Mouse (Mus musculus): ENCODE measurements around the gene Ms4a12. TPM values are rescaled to one million over a fixed set of nuclear protein-coding genes. Genes with fewer than 3 reads are reported as not detected.

Ms4a12 gene
- polyA plus RNA-seq, 1 experiment from 2014 or later: not detected

GRCm38 (mm10) chr19:11234921-11235735 lies 2.9 kb upstream of the Ms4a12 start:
- ATAC-seq (replicated peaks): no peak
- WGBS: 71% methylated on average over 5 of the region's 5 CpGs
- H3K4me3 ChIP-seq: no peak overlapping the region

GRCm38 (mm10) chr19:11234244-11234643 lies 2.0 kb upstream of the Ms4a12 start:
- WGBS: 83% methylated on average over 5 of the region's 5 CpGs
- H3K36me3 ChIP-seq: no peaks in the 10 kb centered on the region

More at GRCm38 (mm10) chr19:11234921-11235735, 2.9 kb upstream of the Ms4a12 start:
- Histone ChIP-seq H3K27ac (replicated peaks) (no peak overlapping the region), H3K36me3 (no peaks in the 10 kb centered on the region), H3K9ac (replicated peaks) (no peak overlapping the region), H3K4me2 (replicated peaks) (no peak overlapping the region), H3K27me3 (no peaks in the 10 kb centered on the region), H3K4me1 (no peaks in the 10 kb centered on the region), H3K9me3 (no peaks in the 10 kb centered on the region)

GRCm38 (mm10) chr19:11196546-11196945 lies 35.7 kb downstream of the Ms4a12 start, which contains the start of gene Ms4a13:
Ms4a13 (minus strand) TSS chr19:11196737.
- Histone ChIP-seq H3K36me3 (no peaks in the 10 kb centered on the region), H3K9ac (replicated peaks) (no peak within 1 kb of the TSS), H3K4me1 (no peaks in the 10 kb centered on the region), H3K27ac (replicated peaks) (no peak within 1 kb of the TSS), H3K4me2 (replicated peaks) (no peak within 1 kb of the TSS), H3K9me3 (no peaks in the 10 kb centered on the region), H3K27me3 (no peaks in the 10 kb centered on the region), H3K4me3 (no peak within 1 kb of the TSS)
- no peak for ATAC-seq (replicated peaks)
- WGBS: 64% methylated on average over 12 of the region's 12 CpGs

More at GRCm38 (mm10) chr19:11234244-11234643, 2.0 kb upstream of the Ms4a12 start:
- no peak for ATAC-seq (replicated peaks)
- H3K27me3 ChIP-seq: no peaks in the 10 kb centered on the region
- no peaks in the 10 kb centered on the region for H3K9me3 ChIP-seq
- H3K9ac ChIP-seq (replicated peaks): no peak overlapping the region
- no peak overlapping the region for H3K4me3 ChIP-seq
- no peak overlapping the region for H3K4me2 ChIP-seq (replicated peaks)
- no peaks in the 10 kb centered on the region for H3K4me1 ChIP-seq
- no peak overlapping the region for H3K27ac ChIP-seq (replicated peaks)

- H3K36me3 ChIP-seq: no peaks in the 10 kb centered on the region
- H3K4me1 ChIP-seq: no peaks in the 10 kb centered on the region
- no peak overlapping the region for H3K4me2 ChIP-seq (replicated peaks)
- H3K27me3 ChIP-seq: no peaks in the 10 kb centered on the region
- 76% methylated on average over 1 of the region's 1 CpGs for WGBS
- no peak overlapping the region for H3K4me3 ChIP-seq
- no peak for ATAC-seq (replicated peaks)
- no peaks in the 10 kb centered on the region for H3K9me3 ChIP-seq
- H3K9ac ChIP-seq (replicated peaks): no peak overlapping the region
- no peak overlapping the region for H3K27ac ChIP-seq (replicated peaks)
These were observed 39.7 kb downstream of the Ms4a12 start for GRCm38 (mm10) chr19:11192552-11192951.

- 18% methylated on average over 5 of the region's 5 CpGs for WGBS
- Histone ChIP-seq H3K27ac (replicated peaks) (no peak overlapping the region), H3K9me3 (no peaks in the 10 kb centered on the region), H3K4me1 (no peaks in the 10 kb centered on the region), H3K4me3 (no peak overlapping the region), H3K9ac (replicated peaks) (no peak overlapping the region), H3K27me3 (no peaks in the 10 kb centered on the region), H3K36me3 (no peaks in the 10 kb centered on the region), H3K4me2 (replicated peaks) (no peak overlapping the region)
- ATAC-seq (replicated peaks): no peak
These were observed 48.1 kb downstream of the Ms4a12 start for GRCm38 (mm10) chr19:11184121-11184520.

- WGBS: 55% methylated on average over 2 of the region's 2 CpGs
- ATAC-seq (replicated peaks): no peak
These were observed 54.8 kb downstream of the Ms4a12 start for GRCm38 (mm10) chr19:11177464-11177863.

GRCm38 (mm10) chr19:11165172-11165571 lies 67.1 kb downstream of the Ms4a12 start, which contains the start of gene 1700025F22Rik:
1700025F22Rik (minus strand) TSS chr19:11165320.
- Histone ChIP-seq H3K4me3 (no peak within 1 kb of the TSS), H3K9me3 (no peaks in the 10 kb centered on the region), H3K36me3 (no peaks in the 10 kb centered on the region), H3K9ac (replicated peaks) (no peak within 1 kb of the TSS), H3K4me1 (no peaks in the 10 kb centered on the region), H3K27ac (replicated peaks) (no peak within 1 kb of the TSS), H3K4me2 (replicated peaks) (no peak within 1 kb of the TSS), H3K27me3 (no peaks in the 10 kb centered on the region)
- 35% methylated on average over 10 of the region's 10 CpGs for WGBS
- no peak for ATAC-seq (replicated peaks)

More at GRCm38 (mm10) chr19:11177464-11177863, 54.8 kb downstream of the Ms4a12 start:
- Histone ChIP-seq H3K9me3 (no peaks in the 10 kb centered on the region), H3K4me3 (no peak overlapping the region), H3K4me2 (replicated peaks) (no peak overlapping the region), H3K27me3 (no peaks in the 10 kb centered on the region), H3K27ac (replicated peaks) (no peak overlapping the region), H3K4me1 (no peaks in the 10 kb centered on the region), H3K36me3 (no peaks in the 10 kb centered on the region), H3K9ac (replicated peaks) (no peak overlapping the region)

Other genes with a start within 250 kb of the Ms4a12 start
- gene Ms4a15, start 239.2 kb downstream of the Ms4a12 start, polyA plus RNA-seq (2015; fragmentation: Nextera tagmentation; extraction: Ambion mirVana): 0.25 TPM in 1 of 2 replicates, not detected in the other
- not detected in 2 replicates for gene Ms4a18, start 214.4 kb downstream of the Ms4a12 start, polyA plus RNA-seq (2015; fragmentation: Nextera tagmentation; extraction: Ambion mirVana)
- gene Ms4a8a, start 151.3 kb downstream of the Ms4a12 start, polyA plus RNA-seq (2015; fragmentation: Nextera tagmentation; extraction: Ambion mirVana): not detected in 2 replicates
- gene 1700017D01Rik, start 101.6 kb downstream of the Ms4a12 start, polyA plus RNA-seq (2015; fragmentation: Nextera tagmentation; extraction: Ambion mirVana): not detected in 2 replicates
- not detected in 2 replicates for gene 1700025F22Rik, start 67.1 kb downstream of the Ms4a12 start, polyA plus RNA-seq (2015; fragmentation: Nextera tagmentation; extraction: Ambion mirVana)
- gene Ms4a13, start 35.7 kb downstream of the Ms4a12 start, polyA plus RNA-seq (2015; fragmentation: Nextera tagmentation; extraction: Ambion mirVana): not detected in 2 replicates
- not detected in 2 replicates for gene Ms4a1, start 33.8 kb upstream of the Ms4a12 start, polyA plus RNA-seq (2015; fragmentation: Nextera tagmentation; extraction: Ambion mirVana)
- not detected in 2 replicates for gene Ms4a5, start 51.4 kb upstream of the Ms4a12 start, polyA plus RNA-seq (2015; fragmentation: Nextera tagmentation; extraction: Ambion mirVana)
- 0.05 TPM in 1 of 2 replicates, not detected in the other for gene Ms4a14, start 82.0 kb upstream of the Ms4a12 start, polyA plus RNA-seq (2015; fragmentation: Nextera tagmentation; extraction: Ambion mirVana)
- 2.2 TPM in 2 replicates for gene Ms4a7, start 103.7 kb upstream of the Ms4a12 start, polyA plus RNA-seq (2015; fragmentation: Nextera tagmentation; extraction: Ambion mirVana)
- gene Ms4a4a, start 143.1 kb upstream of the Ms4a12 start, polyA plus RNA-seq (2015; fragmentation: Nextera tagmentation; extraction: Ambion mirVana): 1.0 and 1.7 TPM in 2 replicates
- gene Ms4a4c, start 172.3 kb upstream of the Ms4a12 start, polyA plus RNA-seq (2015; fragmentation: Nextera tagmentation; extraction: Ambion mirVana): 0.19 and 0.53 TPM in 2 replicates
- gene Ms4a4b, start 211.1 kb upstream of the Ms4a12 start, polyA plus RNA-seq (2015; fragmentation: Nextera tagmentation; extraction: Ambion mirVana): not detected in 2 replicates
- gene Ms4a6c, start 236.9 kb upstream of the Ms4a12 start, polyA plus RNA-seq (2015; fragmentation: Nextera tagmentation; extraction: Ambion mirVana): 1.3 and 1.7 TPM in 2 replicates

Measured in forebrain, embryonic 15.5 days (tissue).